Mouse (Mus musculus): ENCODE data around the gene 4931409K22Rik. TPM values are rescaled to one million over a fixed set of nuclear protein-coding genes. Genes with fewer than 3 reads are reported as not detected.

Gene 4931409K22Rik
- polyA plus RNA-seq, 1 experiment from 2014 or later: 0.08 TPM

DNA sequence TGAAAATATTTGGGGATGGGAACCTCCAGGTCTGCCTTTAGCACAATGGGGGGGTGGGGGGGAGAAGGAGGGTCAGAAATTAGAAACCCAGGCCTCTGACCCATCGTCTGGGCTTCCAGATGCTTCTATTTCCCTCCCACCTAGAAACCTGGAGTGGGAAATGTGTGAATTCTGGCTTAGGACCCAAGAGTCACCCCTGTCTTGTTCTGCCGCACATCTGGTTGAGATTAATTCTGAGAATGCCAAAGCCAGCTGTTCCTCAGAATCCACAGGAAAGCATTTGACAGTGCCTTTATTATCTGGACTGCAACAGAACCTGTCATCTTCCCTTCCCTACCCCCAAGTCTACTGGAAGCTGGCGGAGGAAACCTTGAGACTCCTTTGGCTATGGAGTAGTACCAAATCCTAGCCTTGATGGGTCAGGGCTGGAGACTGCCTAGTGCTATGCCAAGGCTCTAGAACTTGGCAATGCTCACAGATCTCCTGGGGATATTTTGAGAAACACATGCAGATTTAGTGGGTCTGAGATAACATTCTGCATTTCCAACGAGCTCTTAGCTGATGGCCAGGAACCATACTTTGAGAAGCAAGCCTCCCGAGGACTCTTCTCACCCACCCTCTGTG is 2.9 kb downstream of the 4931409K22Rik start:
- no peaks in the 10 kb centered on the region for H3K9me3 ChIP-seq (replicated peaks; ENCODE audit: control insufficient read depth, low read length, poor library complexity, severe bottlenecking)
- ATAC-seq: no peak
- no peaks in the 10 kb centered on the region for H3K36me3 ChIP-seq (ENCODE audit: control insufficient read depth, insufficient read depth, low read length)
- H3K4me3 ChIP-seq (ENCODE audit: low read depth, low read length): no peak overlapping the region
- 76% methylated on average over 5 of the region's 5 CpGs for WGBS
- H3K27me3 ChIP-seq (ENCODE audit: control insufficient read depth, insufficient read depth, low read depth, low read length): no peaks in the 10 kb centered on the region; the same call in 1 of the 2 replicates
- H3K4me1 ChIP-seq (ENCODE audit: control insufficient read depth, insufficient read depth, low read length): peaks cover 5% of the 10 kb centered on the region
- no peak overlapping the region for H3K9ac ChIP-seq (ENCODE audit: low read depth, low read length)
- no peak overlapping the region for H3K4me2 ChIP-seq (ENCODE audit: low read length)
- H3K27ac ChIP-seq (ENCODE audit: low read length): no peak overlapping the region

GRCm38 (mm10) chr5:24551317-24551688 is 5.3 kb downstream of the 4931409K22Rik start:
- H3K27me3 ChIP-seq (ENCODE audit: control insufficient read depth, insufficient read depth, low read depth, low read length): no peaks in the 10 kb centered on the region; the same call in 1 of the 2 replicates
- H3K4me3 ChIP-seq (ENCODE audit: low read depth, low read length): no peak overlapping the region
- H3K27ac ChIP-seq (ENCODE audit: low read length): no peak overlapping the region
- no peaks in the 10 kb centered on the region for H3K36me3 ChIP-seq (ENCODE audit: control insufficient read depth, insufficient read depth, low read length)
- peak; percentile 51; the same call in 1 of the 2 replicates for ATAC-seq
- 49% methylated on average over 2 of the region's 2 CpGs for WGBS
- H3K4me2 ChIP-seq (ENCODE audit: low read length): peak overlapping the region; percentile 44
- H3K9ac ChIP-seq (ENCODE audit: low read depth, low read length): 0 out of 2 replicates have a peak overlapping the region, but pooled peaks have one; percentile 26
- H3K9me3 ChIP-seq (replicated peaks; ENCODE audit: control insufficient read depth, low read length, poor library complexity, severe bottlenecking): no peaks in the 10 kb centered on the region
- H3K4me1 ChIP-seq (ENCODE audit: control insufficient read depth, insufficient read depth, low read length): peaks cover 5% of the 10 kb centered on the region

DNA sequence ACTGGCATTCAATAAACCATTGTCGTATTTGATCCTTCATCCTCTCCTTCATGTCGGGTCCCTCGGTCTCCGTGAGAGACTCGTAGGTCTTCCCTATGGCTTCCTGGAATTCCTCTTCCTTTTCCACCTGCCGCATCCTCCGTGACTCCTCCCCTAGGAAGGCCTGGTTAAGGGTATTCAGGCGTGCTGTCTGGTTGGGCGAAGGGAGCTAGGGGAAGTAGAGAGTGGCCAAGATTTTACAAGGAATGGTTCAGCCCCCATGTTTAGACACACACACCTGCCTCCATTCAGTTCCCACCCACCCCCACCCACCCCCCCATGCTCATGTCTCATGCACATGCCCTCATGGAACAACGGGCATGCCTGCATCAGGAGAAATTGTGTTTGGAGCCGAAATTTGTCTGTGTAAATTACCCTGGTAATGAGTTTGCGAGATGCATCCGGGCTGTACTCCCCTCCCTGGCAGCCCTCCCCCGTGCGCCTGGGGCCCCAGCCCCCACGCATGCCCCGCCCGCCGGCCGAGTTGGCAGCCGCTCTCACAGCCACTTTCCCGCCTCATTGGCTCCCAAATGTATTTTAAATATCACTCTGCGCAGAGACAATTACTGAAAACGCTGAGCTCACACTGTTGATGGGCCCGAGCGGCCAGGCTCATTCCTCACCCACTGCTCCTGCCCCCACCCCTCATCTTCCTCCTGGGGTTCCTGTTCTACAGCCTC is 5.9 kb downstream of the 4931409K22Rik start:
- 27% methylated on average over 26 of the region's 26 CpGs for WGBS
- H3K4me3 ChIP-seq (ENCODE audit: low read depth, low read length): no peak overlapping the region
- H3K27ac ChIP-seq (ENCODE audit: low read length): no peak overlapping the region
- peaks cover 5% of the 10 kb centered on the region for H3K4me1 ChIP-seq (ENCODE audit: control insufficient read depth, insufficient read depth, low read length)
- H3K36me3 ChIP-seq (ENCODE audit: control insufficient read depth, insufficient read depth, low read length): no peaks in the 10 kb centered on the region
- peak overlapping the region; percentile 44 for H3K4me2 ChIP-seq (ENCODE audit: low read length)
- no peaks in the 10 kb centered on the region for H3K9me3 ChIP-seq (replicated peaks; ENCODE audit: control insufficient read depth, low read length, poor library complexity, severe bottlenecking)
- H3K27me3 ChIP-seq (ENCODE audit: control insufficient read depth, insufficient read depth, low read depth, low read length): no peaks in the 10 kb centered on the region; the same call in 1 of the 2 replicates
- 0 out of 2 replicates have a peak overlapping the region, but pooled peaks have one; percentile 26 for H3K9ac ChIP-seq (ENCODE audit: low read depth, low read length)
- ATAC-seq: peak; percentile 57

- no peak overlapping the region for H3K4me3 ChIP-seq (ENCODE audit: low read depth, low read length)
- no peaks in the 10 kb centered on the region for H3K4me1 ChIP-seq (ENCODE audit: control insufficient read depth, insufficient read depth, low read length)
- no peaks in the 10 kb centered on the region for H3K27me3 ChIP-seq (ENCODE audit: control insufficient read depth, insufficient read depth, low read depth, low read length)
- H3K27ac ChIP-seq (ENCODE audit: low read length): no peak overlapping the region
- no peak overlapping the region for H3K9ac ChIP-seq (ENCODE audit: low read depth, low read length)
- no peaks in the 10 kb centered on the region for H3K36me3 ChIP-seq (ENCODE audit: control insufficient read depth, insufficient read depth, low read length)
- H3K4me2 ChIP-seq (ENCODE audit: low read length): no peak overlapping the region
- H3K9me3 ChIP-seq (replicated peaks; ENCODE audit: control insufficient read depth, low read length, poor library complexity, severe bottlenecking): no peaks in the 10 kb centered on the region
- no peak for ATAC-seq
- 77% methylated on average over 7 of the region's 7 CpGs for WGBS
Measured at GRCm38 (mm10) chr5:24542643-24543042, 14.0 kb downstream of the 4931409K22Rik start.

GRCm38 (mm10) chr5:24541144-24541569 is 15.5 kb downstream of the 4931409K22Rik start:
- no peak overlapping the region for H3K9ac ChIP-seq (ENCODE audit: low read depth, low read length)
- no peaks in the 10 kb centered on the region for H3K27me3 ChIP-seq (ENCODE audit: control insufficient read depth, insufficient read depth, low read depth, low read length)
- no peaks in the 10 kb centered on the region for H3K9me3 ChIP-seq (replicated peaks; ENCODE audit: control insufficient read depth, low read length, poor library complexity, severe bottlenecking)

GRCm38 (mm10) chr5:24540387-24541143 is 16.0 kb downstream of the 4931409K22Rik start, which contains the start of gene Asb10:
Gene Asb10, minus strand, starts transcription at chr5:24540978.
- Histone ChIP-seq H3K27me3 (ENCODE audit: control insufficient read depth, insufficient read depth, low read depth, low read length) (no peaks in the 10 kb centered on the region), H3K27ac (ENCODE audit: low read length) (no peak within 1 kb of the TSS), H3K9me3 (replicated peaks; ENCODE audit: control insufficient read depth, low read length, poor library complexity, severe bottlenecking) (no peaks in the 10 kb centered on the region), H3K36me3 (ENCODE audit: control insufficient read depth, insufficient read depth, low read length) (no peaks in the 10 kb centered on the region), H3K4me2 (ENCODE audit: low read length) (no peak within 1 kb of the TSS), H3K4me3 (ENCODE audit: low read depth, low read length) (no peak within 1 kb of the TSS), H3K4me1 (ENCODE audit: control insufficient read depth, insufficient read depth, low read length) (no peaks in the 10 kb centered on the region), H3K9ac (ENCODE audit: low read depth, low read length) (no peak within 1 kb of the TSS)
- ATAC-seq: no peak
- 53% methylated on average over 14 of the region's 14 CpGs for WGBS

More at GRCm38 (mm10) chr5:24541144-24541569, 15.5 kb downstream of the 4931409K22Rik start:
- Histone ChIP-seq H3K4me1 (ENCODE audit: control insufficient read depth, insufficient read depth, low read length) (no peaks in the 10 kb centered on the region), H3K4me2 (ENCODE audit: low read length) (no peak overlapping the region), H3K27ac (ENCODE audit: low read length) (no peak overlapping the region), H3K36me3 (ENCODE audit: control insufficient read depth, insufficient read depth, low read length) (no peaks in the 10 kb centered on the region), H3K4me3 (ENCODE audit: low read depth, low read length) (no peak overlapping the region)
- WGBS: 55% methylated on average over 6 of the region's 6 CpGs
- no peak for ATAC-seq

GRCm38 (mm10) chr5:24539571-24540296 is 16.9 kb downstream of the 4931409K22Rik start:
- Histone ChIP-seq H3K36me3 (ENCODE audit: control insufficient read depth, insufficient read depth, low read length) (no peaks in the 10 kb centered on the region), H3K4me1 (ENCODE audit: control insufficient read depth, insufficient read depth, low read length) (no peaks in the 10 kb centered on the region), H3K4me2 (ENCODE audit: low read length) (no peak overlapping the region), H3K27me3 (ENCODE audit: control insufficient read depth, insufficient read depth, low read depth, low read length) (no peaks in the 10 kb centered on the region), H3K4me3 (ENCODE audit: low read depth, low read length) (no peak overlapping the region), H3K27ac (ENCODE audit: low read length) (no peak overlapping the region), H3K9me3 (replicated peaks; ENCODE audit: control insufficient read depth, low read length, poor library complexity, severe bottlenecking) (no peaks in the 10 kb centered on the region), H3K9ac (ENCODE audit: low read depth, low read length) (no peak overlapping the region)
- 82% methylated on average over 22 of the region's 22 CpGs for WGBS
- no peak for ATAC-seq

DNA sequence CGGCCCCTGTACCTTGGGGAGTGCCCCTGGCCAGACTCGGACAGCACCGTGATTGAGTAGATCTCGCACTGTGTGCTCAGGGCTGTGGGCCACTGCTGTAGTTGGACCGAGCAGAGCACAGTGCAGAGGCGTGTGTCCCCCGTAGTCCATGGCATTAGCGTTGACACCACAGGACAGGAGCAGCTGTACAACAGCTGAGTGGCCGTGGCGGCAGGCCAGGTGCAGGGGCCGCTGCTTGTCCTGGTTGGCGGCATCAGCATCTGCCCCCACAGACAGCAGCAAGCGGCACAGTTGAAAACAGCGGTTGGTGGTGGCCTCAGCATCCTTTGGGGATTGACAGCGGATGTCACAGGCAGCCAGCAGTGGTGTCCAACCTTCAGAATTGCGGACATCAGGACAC is 19.0 kb downstream of the 4931409K22Rik start:
- 68% methylated on average over 16 of the region's 16 CpGs for WGBS
- H3K27ac ChIP-seq (ENCODE audit: low read length): no peak overlapping the region
- H3K4me2 ChIP-seq (ENCODE audit: low read length): no peak overlapping the region
- H3K4me3 ChIP-seq (ENCODE audit: low read depth, low read length): no peak overlapping the region
- H3K9ac ChIP-seq (ENCODE audit: low read depth, low read length): no peak overlapping the region
- no peaks in the 10 kb centered on the region for H3K9me3 ChIP-seq (replicated peaks; ENCODE audit: control insufficient read depth, low read length, poor library complexity, severe bottlenecking)
- H3K27me3 ChIP-seq (ENCODE audit: control insufficient read depth, insufficient read depth, low read depth, low read length): no peaks in the 10 kb centered on the region
- no peaks in the 10 kb centered on the region for H3K36me3 ChIP-seq (ENCODE audit: control insufficient read depth, insufficient read depth, low read length)
- no peaks in the 10 kb centered on the region for H3K4me1 ChIP-seq (ENCODE audit: control insufficient read depth, insufficient read depth, low read length)
- no peak for ATAC-seq
